Mouse (Mus musculus) layer of hippocampus, adult 11-12 months (tissue): ENCODE measurements around the gene Mindy4.

Experiments used
- DNase-seq: peaks from one replicate; pipeline ENCODE4 v3.0.0; 2022; ENCODE audit warnings: low spot score

The Mindy4 gene

DNA sequence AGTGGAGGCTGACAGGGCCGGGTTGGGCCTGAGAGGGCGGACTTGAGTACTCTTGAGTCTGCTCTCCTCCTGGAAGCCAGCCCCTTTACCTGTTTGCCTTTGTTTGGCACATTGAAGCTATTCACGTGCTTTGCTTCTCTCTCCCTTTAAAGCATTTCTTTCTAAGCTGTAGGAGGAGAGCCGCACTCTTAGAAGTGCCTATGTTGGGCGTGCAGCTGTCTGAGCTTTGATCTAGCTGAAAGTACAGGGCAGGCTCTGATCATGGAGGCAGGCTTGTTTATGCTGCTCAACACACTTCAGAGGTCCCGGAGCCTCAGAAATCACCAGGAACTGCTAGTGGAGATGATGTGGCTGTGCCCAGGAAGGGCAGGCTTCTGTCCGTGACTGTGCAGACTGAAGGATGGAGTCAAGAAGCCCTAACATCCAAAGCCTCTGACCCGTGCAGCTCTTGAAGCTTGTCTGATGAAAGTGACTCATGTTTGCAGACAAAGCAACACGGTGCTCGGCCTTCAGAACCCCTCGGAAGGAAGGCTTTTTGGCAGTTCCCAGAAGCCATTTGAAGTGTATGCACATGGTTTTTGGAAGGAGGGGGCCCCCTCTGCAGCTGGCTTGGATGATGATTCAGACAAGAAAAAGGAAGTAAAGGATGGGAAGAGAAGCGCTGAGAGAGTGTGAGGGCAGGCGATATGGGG lies 53.5 kb downstream of the Mindy4 start:
- no peak for DNase-seq

DNA sequence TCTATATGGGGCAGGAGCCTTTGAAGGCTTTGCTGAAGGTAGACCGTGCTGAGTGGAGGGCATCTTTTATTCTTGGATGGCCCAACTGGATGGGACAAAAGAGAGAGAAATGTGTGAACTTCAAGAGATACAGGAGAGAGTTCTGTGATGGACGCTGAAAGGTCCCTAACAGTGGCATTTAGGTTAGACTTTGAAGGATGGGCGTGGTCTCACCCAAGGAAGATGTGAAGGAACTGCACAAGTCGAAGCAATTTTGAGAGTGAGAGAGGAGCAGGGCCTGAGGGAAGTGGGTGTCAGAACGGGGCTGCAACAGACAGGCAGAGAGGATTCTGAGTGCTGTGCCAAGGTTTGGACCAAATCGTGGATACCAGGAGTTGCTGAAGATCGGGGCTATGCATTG lies 54.1 kb downstream of the Mindy4 start:
- no peak for DNase-seq

DNA sequence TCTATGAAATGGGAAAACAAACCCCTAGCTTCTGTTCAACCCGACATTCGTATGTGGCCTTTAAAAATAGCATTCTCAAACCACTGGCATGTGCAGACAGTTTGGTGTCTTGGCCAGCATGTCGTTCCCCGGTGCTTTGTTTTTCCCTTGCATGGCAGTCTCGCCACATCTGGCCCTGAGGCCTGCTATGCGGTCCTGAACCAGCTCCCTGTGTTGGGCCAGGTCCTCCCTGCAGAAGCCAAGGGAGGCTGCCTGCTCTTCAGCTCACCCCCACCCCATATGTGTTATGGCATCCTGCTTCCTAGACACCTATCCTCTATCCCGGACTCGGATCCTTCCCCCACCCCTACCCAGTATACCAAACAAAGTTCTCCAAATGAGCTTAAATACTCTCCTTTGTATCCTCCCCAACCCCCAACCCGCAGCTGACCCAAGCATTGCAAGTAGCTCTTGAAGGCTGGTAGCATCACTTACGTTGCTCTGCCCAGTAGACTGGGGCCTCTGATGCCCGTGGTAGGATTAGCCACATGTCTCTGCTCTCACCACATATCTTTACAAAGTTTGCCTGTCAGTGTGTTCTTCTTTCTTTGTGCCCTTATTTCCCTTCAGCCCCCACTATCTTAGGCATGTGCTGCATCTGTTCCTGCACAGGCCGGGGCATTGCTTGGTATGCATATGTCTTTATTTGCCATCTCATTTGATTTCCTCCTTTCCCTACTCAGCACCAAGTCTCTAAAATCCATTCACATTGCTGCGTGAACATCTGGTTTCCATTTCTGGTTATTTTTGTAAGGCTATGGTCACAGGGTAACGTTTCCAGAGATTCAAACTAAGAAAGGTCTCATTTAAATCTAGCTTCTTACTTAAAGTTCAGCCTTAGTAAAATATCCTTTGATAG lies 55.5 kb downstream of the Mindy4 start:
- no peak for DNase-seq

DNA sequence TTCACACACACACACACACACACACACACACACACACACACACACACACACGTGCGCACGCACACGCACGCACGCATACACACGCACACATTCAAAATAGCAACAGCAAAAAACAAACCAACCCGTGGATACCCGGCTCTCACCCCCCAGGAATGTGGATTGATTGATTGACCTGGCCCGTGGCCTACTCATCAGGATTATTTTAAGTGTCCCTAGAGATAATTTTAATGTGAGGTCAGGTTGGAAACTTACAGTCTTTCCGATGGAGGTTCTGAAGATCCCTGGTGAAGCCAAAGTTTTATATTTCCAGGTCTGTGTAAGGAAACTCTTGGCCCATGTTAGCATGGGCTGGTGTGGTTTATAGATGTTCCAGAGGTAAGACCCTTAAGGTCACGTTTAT lies 59.0 kb downstream of the Mindy4 start:
- no peak for DNase-seq

DNA sequence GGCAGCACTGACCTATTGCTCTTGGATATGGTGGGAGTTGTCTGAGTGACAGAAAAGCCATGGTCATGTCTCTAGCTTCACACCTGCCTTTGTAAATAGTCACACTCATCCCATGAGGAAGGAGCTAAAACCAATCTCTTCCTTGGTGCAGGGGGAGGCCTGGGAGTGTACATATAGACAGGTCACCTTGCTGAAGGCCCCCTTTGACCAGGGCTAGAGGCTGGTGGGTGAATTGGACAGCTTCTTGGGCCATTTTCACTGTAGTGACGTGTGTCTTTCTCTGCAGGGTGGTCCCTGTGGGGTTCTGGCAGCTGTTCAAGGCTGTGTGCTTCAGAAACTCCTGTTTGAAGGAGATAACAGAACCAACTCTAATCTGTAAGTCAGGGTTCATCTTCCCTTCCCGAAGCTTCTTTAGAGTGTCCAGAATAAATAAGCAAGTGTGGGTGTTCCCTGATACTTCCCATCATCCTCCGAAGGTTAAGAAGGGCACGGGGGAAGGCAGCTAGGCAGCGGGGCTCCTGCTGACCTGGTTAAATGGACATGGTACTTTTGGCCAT lies 60.4 kb downstream of the Mindy4 start:
- DNase-seq: no peak

- DNase-seq: no peak
These were observed 61.7 kb downstream of the Mindy4 start for GRCm38 (mm10) chr6:55264741-55265366.

- no peak for DNase-seq
These were observed 69.8 kb downstream of the Mindy4 start for GRCm38 (mm10) chr6:55272952-55273351.

GRCm38 (mm10) chr6:55273463-55273862 lies 70.3 kb downstream of the Mindy4 start:
- DNase-seq: no peak

- DNase-seq: no peak
These were observed 71.8 kb downstream of the Mindy4 start for GRCm38 (mm10) chr6:55275000-55275399.

- no peak for DNase-seq
These were observed 72.6 kb downstream of the Mindy4 start for GRCm38 (mm10) chr6:55275786-55276185.

DNA sequence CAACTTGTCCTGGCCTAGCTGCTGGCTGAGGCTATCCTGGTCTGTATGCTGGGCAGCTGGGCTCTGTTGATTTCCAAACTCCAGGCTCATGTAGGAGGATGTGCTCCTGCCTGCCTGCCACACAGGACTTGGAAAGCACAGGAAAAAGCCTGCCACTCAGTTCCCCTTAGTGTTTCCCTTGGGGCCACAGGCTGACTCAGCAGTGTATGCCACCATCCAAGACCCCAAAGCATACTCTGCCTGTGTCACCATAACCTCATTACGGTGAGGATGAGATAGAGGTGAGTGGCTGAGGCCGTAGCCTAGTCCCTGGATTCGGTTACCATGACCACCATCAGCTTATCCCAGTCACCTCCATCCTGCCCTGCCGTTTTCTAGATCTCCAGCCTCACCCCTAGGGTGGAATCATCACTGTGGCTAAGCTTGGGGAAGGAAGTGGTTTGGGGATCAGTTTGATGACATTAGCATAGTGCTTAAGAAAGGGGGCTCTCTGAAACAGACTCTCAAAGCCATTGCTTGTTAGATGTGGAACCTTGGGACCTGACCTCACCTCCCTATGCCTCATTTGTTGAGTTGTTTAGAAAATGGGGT lies 73.6 kb downstream of the Mindy4 start:
- DNase-seq: no peak

- DNase-seq: no peak
These were observed 74.9 kb downstream of the Mindy4 start for GRCm38 (mm10) chr6:55278086-55278485.

- no peak for DNase-seq
These were observed 75.3 kb downstream of the Mindy4 start for GRCm38 (mm10) chr6:55278520-55278919.

GRCm38 (mm10) chr6:55280979-55281378 lies 77.8 kb downstream of the Mindy4 start:
- DNase-seq: no peak

- DNase-seq: no peak
These were observed 78.5 kb downstream of the Mindy4 start for GRCm38 (mm10) chr6:55281687-55282086.

- no peak for DNase-seq
These were observed 79.2 kb downstream of the Mindy4 start for GRCm38 (mm10) chr6:55282348-55282747.

- DNase-seq: no peak
These were observed 82.0 kb downstream of the Mindy4 start for GRCm38 (mm10) chr6:55285218-55285617.

GRCm38 (mm10) chr6:55288007-55288602 lies 84.9 kb downstream of the Mindy4 start:
- no peak for DNase-seq

DNA sequence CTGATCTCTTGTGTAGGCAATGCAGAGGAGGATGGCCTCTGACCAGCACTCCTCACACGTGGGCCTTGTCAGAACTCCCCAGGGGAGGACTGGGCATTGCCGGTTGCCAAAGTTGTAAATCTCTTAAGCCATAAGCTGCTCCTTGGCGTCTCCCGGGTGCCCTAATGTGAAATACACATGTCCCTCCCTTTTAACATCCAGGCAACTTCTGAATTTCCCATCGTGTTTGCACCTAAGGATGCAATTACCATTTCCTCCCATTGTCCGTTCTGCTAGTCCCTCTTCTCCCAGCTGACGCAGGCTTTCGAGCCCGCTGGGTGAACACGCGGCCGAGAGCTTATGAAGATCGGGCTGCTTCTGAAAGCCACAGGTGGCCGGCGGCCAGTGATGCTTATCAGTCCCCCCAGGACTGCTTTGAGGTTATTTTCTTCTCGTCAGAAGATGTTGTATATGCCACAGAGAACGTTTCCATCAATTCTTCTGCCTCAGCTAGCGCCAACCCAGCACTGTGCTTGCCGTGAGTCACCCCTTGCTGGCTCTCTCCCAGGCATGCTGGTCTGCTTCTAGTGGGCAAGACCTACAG lies 91.5 kb downstream of the Mindy4 start:
- DNase-seq: no peak

DNA sequence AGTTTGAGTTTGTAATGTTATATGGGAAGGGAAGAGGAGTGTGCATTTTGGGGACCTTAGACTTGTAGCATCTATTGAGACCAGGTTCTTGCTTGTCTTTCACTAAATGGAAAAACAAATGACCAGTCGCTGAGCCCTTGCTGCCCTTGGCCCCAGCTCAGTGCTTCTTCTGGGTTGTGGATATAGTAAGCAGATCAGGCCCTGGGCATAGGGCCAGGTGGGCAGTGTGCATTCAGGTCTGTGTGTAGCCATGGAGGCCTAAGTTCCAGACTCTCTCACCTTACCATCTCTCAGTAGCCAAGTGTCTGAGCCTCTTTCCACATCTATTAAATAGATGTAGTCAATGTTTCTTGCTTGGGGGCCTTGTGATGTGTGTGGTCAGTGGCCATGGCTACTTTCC lies 92.1 kb downstream of the Mindy4 start:
- no peak for DNase-seq

GRCm38 (mm10) chr6:55299482-55299881 lies 96.3 kb downstream of the Mindy4 start:
- no peak for DNase-seq
